Mouse (Mus musculus): ENCODE data around the gene Ccdc51. TPM values are rescaled to one million over a fixed set of nuclear protein-coding genes. Genes with fewer than 3 reads are reported as not detected.

The Ccdc51 gene
- total RNA-seq, 2 experiments from 2014 or later = 16.6 to 17.1 TPM

- ATAC-seq (replicated peaks; ENCODE audit: low FRiP score, low TSS enrichment, poor library complexity, severe bottlenecking) = 0 out of 2 replicates have a peak, but pooled peaks have one; percentile 9
Observed at GRCm38 (mm10) chr9:109094553-109095136, 12.4 kb downstream of the Ccdc51 start.

DNA sequence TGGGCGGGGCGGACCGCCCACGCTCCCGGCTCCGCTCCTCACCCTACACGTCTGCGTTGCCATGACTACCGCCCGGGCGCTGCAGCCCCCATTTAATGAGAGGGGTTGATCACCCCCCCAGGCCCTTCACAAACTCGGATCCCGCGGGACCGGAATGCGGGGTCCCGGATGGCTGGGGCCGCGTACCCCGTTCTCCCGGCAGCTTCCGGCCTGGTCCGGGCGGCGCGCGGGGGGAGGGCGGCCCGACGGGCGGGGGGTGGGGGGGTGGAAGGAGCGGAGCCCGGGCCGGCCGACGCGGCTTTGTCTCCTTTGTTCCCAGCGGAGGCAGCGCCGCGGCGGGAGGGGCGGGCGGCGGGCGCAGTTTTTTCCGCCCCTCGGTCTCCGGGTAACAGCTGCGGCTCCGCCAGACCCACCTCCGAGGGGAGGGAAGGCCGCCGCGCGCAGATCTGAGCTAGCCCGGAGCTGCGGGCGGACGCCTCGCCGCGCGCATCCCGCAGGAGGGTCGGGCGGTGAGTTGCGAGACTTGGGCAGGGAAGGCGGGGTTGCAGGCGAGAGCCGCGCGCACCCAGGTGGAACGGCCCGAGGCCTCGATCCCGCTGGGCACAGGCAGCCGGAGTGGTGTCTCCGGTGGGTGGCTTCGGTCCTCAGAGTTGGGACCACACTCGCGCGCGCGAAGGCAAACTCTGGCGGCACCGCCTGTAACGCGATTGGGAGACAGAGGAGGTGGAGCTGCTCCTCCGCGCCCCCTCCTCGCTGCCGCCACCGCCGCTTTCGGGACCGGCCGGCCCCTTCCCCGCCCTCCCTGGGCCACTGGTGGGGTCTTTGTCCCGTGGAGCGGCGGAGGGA lies 13.1 kb downstream of the Ccdc51 start, which contains the start of gene Plxnb1:
TSS of gene Plxnb1 (plus strand) at position 253 of the 846 bp plus-strand sequence.
- peak; percentile 34; the same call in 1 of the 2 replicates for ATAC-seq (replicated peaks; ENCODE audit: low FRiP score, low TSS enrichment, poor library complexity, severe bottlenecking)

DNA sequence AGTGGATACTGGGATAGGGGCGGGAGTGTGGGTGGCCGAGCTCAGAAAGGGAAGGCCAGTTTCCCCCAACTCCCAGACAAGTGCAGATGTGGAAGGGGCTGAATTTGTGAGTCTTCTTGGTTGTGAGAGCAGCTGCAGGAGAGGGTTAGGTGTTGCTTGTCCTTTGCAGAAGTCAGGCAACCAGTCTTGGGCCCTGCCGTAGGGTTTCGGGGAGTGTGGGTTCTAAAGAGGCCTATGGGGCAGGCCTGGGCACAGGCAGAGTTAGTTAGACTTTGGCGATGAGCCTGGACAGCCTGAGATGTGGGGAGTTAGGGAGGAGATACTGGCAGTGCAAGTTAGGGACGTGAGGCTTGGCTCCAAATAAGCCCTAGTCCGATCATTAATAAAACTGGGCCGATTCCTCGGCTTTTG lies 14.0 kb downstream of the Ccdc51 start:
- ATAC-seq (replicated peaks; ENCODE audit: low FRiP score, low TSS enrichment, poor library complexity, severe bottlenecking) = no peak

GRCm38 (mm10) chr9:109096856-109097255 lies 14.6 kb downstream of the Ccdc51 start:
- ATAC-seq (replicated peaks; ENCODE audit: low FRiP score, low TSS enrichment, poor library complexity, severe bottlenecking) = no peak

GRCm38 (mm10) chr9:109097291-109097690 lies 15.0 kb downstream of the Ccdc51 start:
- ATAC-seq (replicated peaks; ENCODE audit: low FRiP score, low TSS enrichment, poor library complexity, severe bottlenecking) = no peak

DNA sequence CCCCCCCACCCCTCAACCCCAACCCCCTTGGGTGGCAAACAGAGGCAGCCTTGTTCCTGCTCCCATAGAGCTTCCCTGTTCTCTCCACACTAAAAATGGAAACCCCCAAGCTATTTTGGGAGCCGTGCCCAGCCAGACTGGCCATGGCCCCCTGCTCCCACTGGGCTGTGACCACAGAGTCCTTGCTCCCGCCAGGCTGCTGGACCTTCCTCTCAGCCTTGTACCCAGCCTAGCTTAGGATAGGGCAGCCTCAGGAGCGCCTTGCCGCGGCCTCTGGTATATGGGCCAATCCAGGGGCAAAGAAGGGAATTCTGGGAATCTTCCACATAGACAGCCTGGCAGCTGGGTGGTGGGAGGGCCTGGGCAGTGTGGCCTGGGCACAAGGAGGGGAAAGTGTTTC lies 15.5 kb downstream of the Ccdc51 start:
- ATAC-seq (replicated peaks; ENCODE audit: low FRiP score, low TSS enrichment, poor library complexity, severe bottlenecking) = no peak

DNA sequence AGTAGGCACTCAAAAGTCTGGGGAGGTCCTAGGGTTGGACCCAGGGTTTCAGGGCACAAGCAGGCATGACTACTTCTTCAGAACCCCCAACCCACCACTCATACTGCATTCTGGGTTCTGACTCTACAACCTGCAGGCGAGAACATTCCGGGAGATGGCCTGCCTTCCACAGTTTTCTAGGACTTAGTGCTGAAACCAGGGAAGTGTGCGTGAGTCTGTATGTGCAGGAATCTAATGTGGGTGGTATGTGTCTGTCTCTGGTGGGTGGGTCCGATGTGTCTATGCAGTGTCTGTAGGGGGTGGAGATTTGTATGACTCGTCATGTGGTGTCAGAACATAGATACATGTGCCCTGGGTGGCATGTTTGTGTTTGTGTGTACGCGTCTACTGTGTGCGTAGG lies 16.1 kb downstream of the Ccdc51 start:
- ATAC-seq (replicated peaks; ENCODE audit: low FRiP score, low TSS enrichment, poor library complexity, severe bottlenecking) = no peak

- no peak for ATAC-seq (replicated peaks; ENCODE audit: low FRiP score, low TSS enrichment, poor library complexity, severe bottlenecking)
Observed at GRCm38 (mm10) chr9:109098969-109099368, 16.7 kb downstream of the Ccdc51 start.

DNA sequence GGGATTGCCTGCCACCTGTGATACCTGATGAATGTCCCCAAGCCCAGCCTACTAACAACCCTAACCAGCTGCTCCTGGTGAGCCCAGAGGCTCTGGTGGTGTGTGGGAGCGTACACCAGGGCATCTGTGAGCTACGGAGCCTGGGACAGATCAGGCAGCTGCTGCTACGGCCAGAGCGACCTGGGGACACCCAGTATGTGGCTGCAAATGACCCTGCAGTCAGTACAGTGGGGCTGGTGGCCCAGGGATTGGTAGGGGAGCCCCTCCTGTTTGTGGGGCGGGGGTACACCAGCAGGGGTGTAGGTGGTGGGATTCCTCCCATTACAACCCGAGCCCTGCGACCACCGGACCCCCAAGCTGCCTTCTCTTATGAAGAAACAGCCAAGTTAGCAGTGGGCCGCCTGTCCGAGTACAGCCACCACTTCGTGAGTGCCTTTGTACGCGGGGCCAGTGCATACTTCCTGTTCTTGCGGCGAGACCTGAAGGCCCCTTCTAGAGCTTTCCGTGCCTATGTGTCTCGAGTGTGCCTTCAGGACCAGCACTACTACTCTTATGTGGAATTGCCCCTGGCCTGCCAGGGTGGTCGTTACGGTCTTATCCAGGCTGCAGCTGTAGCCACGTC lies 18.1 kb downstream of the Ccdc51 start:
- ATAC-seq (replicated peaks; ENCODE audit: low FRiP score, low TSS enrichment, poor library complexity, severe bottlenecking) = no peak

- ATAC-seq (replicated peaks; ENCODE audit: low FRiP score, low TSS enrichment, poor library complexity, severe bottlenecking) = no peak
Observed at GRCm38 (mm10) chr9:109101933-109102445, 19.7 kb downstream of the Ccdc51 start.

DNA sequence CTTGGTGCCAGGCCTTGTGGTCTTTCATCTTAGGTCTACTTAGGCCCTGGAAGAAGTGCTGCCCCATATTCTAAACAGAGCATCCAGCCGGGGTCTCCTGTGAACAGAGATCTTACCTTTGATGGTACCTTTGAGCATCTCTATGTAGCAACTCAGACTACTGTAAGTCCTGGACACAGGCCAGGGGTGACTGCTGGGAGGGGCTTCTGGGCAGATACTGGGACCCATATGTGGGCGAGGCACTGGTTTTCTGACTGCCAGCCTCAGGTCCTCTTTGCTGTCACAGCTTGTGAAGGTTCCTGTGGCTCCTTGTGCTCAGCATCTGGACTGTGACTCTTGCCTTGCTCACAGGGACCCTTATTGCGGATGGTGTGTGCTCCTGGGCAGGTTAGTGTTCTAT lies 20.2 kb downstream of the Ccdc51 start:
- no peak for ATAC-seq (replicated peaks; ENCODE audit: low FRiP score, low TSS enrichment, poor library complexity, severe bottlenecking)

- ATAC-seq (replicated peaks; ENCODE audit: low FRiP score, low TSS enrichment, poor library complexity, severe bottlenecking) = peak; percentile 58
Observed at GRCm38 (mm10) chr9:109103250-109103649, 21.0 kb downstream of the Ccdc51 start.

GRCm38 (mm10) chr9:109104083-109104482 lies 21.8 kb downstream of the Ccdc51 start:
- ATAC-seq (replicated peaks; ENCODE audit: low FRiP score, low TSS enrichment, poor library complexity, severe bottlenecking) = no peak

DNA sequence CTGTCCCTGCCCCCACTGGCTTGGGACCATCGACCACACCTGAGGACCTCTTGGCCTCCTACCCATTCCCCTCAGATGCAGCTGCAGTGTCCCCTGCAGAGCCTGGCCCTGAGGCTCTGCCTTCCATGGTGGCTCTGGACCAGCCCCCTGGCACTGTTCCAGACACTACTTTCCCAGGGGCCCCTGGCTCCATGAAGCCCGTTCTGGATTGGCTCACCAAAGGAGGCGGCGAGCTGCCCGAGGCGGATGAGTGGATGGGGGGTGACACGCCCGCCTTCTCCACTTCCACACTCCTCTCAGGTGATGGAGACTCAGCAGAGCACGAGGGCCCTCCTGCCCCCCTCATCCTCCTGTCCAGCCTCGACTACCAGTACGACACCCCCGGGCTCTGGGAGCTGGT lies 22.7 kb downstream of the Ccdc51 start:
- ATAC-seq (replicated peaks; ENCODE audit: low FRiP score, low TSS enrichment, poor library complexity, severe bottlenecking) = no peak

- no peak for ATAC-seq (replicated peaks; ENCODE audit: low FRiP score, low TSS enrichment, poor library complexity, severe bottlenecking)
Observed at GRCm38 (mm10) chr9:109105648-109106047, 23.4 kb downstream of the Ccdc51 start.

GRCm38 (mm10) chr9:109107341-109107740 lies 25.0 kb downstream of the Ccdc51 start:
- no peak for ATAC-seq (replicated peaks; ENCODE audit: low FRiP score, low TSS enrichment, poor library complexity, severe bottlenecking)

- ATAC-seq (replicated peaks; ENCODE audit: low FRiP score, low TSS enrichment, poor library complexity, severe bottlenecking) = no peak
Observed at GRCm38 (mm10) chr9:109110240-109110639, 27.9 kb downstream of the Ccdc51 start.

- ATAC-seq (replicated peaks; ENCODE audit: low FRiP score, low TSS enrichment, poor library complexity, severe bottlenecking) = no peak
Observed at GRCm38 (mm10) chr9:109111101-109111500, 28.8 kb downstream of the Ccdc51 start.

- ATAC-seq (replicated peaks; ENCODE audit: low FRiP score, low TSS enrichment, poor library complexity, severe bottlenecking) = no peak
Observed at GRCm38 (mm10) chr9:109111591-109111990, 29.3 kb downstream of the Ccdc51 start.

DNA sequence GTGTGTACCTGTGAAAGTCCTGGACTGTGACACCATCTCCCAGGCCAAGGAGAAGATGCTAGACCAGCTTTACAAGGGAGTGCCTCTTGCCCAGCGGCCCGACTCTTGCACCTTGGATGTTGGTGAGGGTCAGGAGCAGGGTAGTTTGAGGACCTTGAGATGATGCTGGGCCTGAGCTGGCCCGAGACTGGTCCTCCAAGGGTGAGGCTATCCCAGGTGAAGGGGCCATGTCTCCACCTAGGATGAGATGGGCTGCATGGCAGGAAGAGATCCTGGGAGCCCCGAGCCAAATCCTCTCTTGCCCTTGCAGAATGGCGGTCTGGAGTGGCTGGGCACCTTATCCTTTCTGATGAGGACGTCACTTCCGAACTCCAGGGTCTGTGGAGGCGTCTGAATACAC lies 31.0 kb downstream of the Ccdc51 start:
- no peak for ATAC-seq (replicated peaks; ENCODE audit: low FRiP score, low TSS enrichment, poor library complexity, severe bottlenecking)

All from megakaryocyte-erythroid progenitor cell, adult 5-6 weeks (primary cell).